Mouse (Mus musculus) liver, embryonic 13.5 days (tissue): ENCODE data around the gene Dhodh. TPM values are rescaled to one million over a fixed set of nuclear protein-coding genes. Genes with fewer than 3 reads are reported as not detected.

Source experiments
- ATAC-seq: fragments of 200-750 bp; cut with Nextera tagmentation; 2 replicates; pipeline ENCODE4 v1.8.0; 2017; ENCODE audit warnings: low read depth, mild to moderate bottlenecking, moderate number of reproducible peaks, moderate library complexity
- DNase-seq: peaks from one replicate; pipeline ENCODE4 v3.0.0; 2022
- H3K27ac ChIP-seq: fragments of 300-500 bp; sonication (generic); 2 replicates; pipeline ENCODE4 v1.5.1; 2015; ENCODE audit warnings: moderate library complexity, mild to moderate bottlenecking, inconsistent platforms
- H3K27me3 ChIP-seq: fragments of 300-500 bp; sonication (generic); 2 replicates; pipeline ENCODE4 v1.6.1; 2015; ENCODE audit warnings: mild to moderate bottlenecking, inconsistent platforms
- H3K36me3 ChIP-seq: fragments of 300-500 bp; sonication (generic); 2 replicates; pipeline ENCODE4 v1.6.1; 2015; ENCODE audit warnings: mild to moderate bottlenecking, inconsistent platforms
- H3K4me1 ChIP-seq: fragments of 300-500 bp; sonication (generic); replicated peaks from 2 replicates; pipeline ENCODE4 v1.6.1; 2015; ENCODE audit warnings: inconsistent platforms
- H3K4me2 ChIP-seq: fragments of 300-500 bp; sonication (generic); 2 replicates; pipeline ENCODE4 v1.6.1; 2015; ENCODE audit warnings: inconsistent platforms, mild to moderate bottlenecking, moderate library complexity
- H3K4me3 ChIP-seq: fragments of 300-500 bp; sonication (generic); replicated peaks from 2 replicates; pipeline ENCODE4 v1.5.1; 2015; ENCODE audit warnings: mild to moderate bottlenecking, inconsistent platforms
- H3K9ac ChIP-seq: fragments of 300-500 bp; sonication (generic); 2 replicates; pipeline ENCODE4 v1.6.1; 2015; ENCODE audit warnings: mild to moderate bottlenecking, inconsistent platforms
- H3K9me3 ChIP-seq: fragments of 300-500 bp; sonication (generic); replicated peaks from 2 replicates; pipeline ENCODE4 v1.6.1; 2016; ENCODE audit warnings: inconsistent platforms
- WGBS: fragments of 180-500 bp; shearing (Covaris S2); methylation state at CpG from one replicate; pipeline ENCODE4 v1.1.7; 2015; ENCODE audit not compliant: insufficient replicate concordance; 5-methylcytosine and 5-hydroxymethylcytosine counted together
- polyA plus RNA-seq: library from polyadenylated mRNA; unstranded; fragments of >200 nt; fragmentation: Nextera tagmentation; extraction: Ambion mirVana; gene quantifications from 2 replicates; pipeline ENCODE4 v1.2.1, GENCODE M21; 2015

Dhodh gene
- 25.9 and 26.5 TPM in 2 replicates for polyA plus RNA-seq

GRCm38 (mm10) chr8:109608271-109609152, at the start of gene Dhodh:
Gene Dhodh (minus strand): TSS chr8:109608673.
- under 1% methylated on average over 42 of the region's 42 CpGs for WGBS
- DNase-seq (peak; percentile 95), ATAC-seq (peak; percentile 99)
- H3K27me3 ChIP-seq, result no peaks in the 10 kb centered on the region
- H3K4me1 ChIP-seq, result peaks cover 30% of the 10 kb centered on the region
- peaks cover 22% of the 10 kb centered on the region for H3K36me3 ChIP-seq
- H3K4me2 ChIP-seq, result peak within 1 kb of the TSS; percentile 86
- H3K9ac ChIP-seq, result peak within 1 kb of the TSS; percentile 82
- H3K27ac ChIP-seq, result peak within 1 kb of the TSS; percentile 97
- H3K4me3 ChIP-seq, result peak within 1 kb of the TSS; percentile 70
- no peaks in the 10 kb centered on the region for H3K9me3 ChIP-seq

DNA sequence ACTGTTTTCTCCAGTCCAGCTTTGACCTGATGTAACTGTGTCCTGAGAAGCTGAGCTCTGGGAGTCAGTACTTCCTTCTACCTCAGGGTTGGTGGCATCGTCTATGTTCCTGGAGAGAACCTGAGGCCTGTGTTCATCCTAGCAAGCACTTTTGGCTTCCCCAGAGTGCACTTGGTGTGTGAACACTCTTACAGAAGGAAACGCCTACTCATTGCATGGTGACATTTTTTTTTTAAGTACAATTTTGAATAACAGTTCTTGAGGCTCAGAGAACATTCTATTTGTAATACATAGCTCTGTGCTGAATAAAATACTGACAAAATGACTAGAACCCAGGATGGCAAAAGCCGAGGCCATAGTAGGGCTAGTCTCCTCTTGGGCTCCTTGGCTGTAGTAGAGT, 48.4 kb upstream of the Dhodh start:
- no peaks in the 10 kb centered on the region for H3K27me3 ChIP-seq
- WGBS, result 71% methylated on average over 3 of the region's 3 CpGs
- no peak overlapping the region for H3K4me2 ChIP-seq
- no peak for DNase-seq
- no peak overlapping the region for H3K27ac ChIP-seq
- ATAC-seq, result no peak
- no peak overlapping the region for H3K4me3 ChIP-seq
- H3K9me3 ChIP-seq, result no peaks in the 10 kb centered on the region
- no peaks in the 10 kb centered on the region for H3K4me1 ChIP-seq
- H3K9ac ChIP-seq, result no peak overlapping the region
- no peaks in the 10 kb centered on the region for H3K36me3 ChIP-seq

DNA sequence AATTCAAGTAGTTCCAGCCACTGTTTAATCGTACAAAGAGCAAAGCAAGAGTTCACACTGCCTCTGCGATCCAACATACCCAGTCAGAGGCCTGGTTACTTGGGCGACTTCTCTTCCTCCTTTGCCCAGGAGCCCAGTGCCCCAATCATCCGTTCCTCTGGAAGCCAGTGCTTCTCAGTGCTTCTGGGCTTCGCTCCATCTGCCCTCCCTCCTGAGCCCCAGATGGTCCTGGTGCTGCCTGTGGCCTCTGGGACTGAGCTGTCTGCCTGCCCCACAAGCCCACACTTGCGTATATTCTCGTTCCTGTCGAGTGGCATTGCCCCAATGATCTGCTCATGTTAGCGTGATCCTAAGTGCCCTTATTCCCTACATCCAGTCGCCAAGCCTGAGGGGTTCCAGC, 42.3 kb upstream of the Dhodh start:
- DNase-seq (no peak), ATAC-seq (no peak)

DNA sequence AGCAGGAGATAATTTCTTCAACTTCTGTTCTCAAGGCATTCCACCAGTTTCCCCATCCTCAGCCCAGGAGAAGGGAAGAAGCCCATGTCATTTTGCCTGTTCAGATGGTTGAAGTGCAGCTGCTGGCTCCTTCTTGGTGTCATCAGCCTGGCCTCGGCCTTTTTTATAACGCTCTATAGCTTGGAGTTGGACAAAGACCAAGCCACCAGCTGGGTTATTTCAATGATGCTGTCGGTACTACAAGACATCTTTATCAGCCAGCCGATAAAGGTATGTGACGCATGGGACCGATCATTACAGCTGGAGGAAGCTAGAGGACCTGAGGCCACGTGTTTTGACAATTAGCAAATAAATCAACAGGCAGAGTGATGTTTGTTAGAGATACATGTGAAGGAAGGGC, 40.0 kb upstream of the Dhodh start:
- no peak overlapping the region for H3K4me2 ChIP-seq
- 67% methylated on average over 7 of the region's 7 CpGs for WGBS
- no peak overlapping the region for H3K4me3 ChIP-seq
- no peak overlapping the region for H3K27ac ChIP-seq
- no peak overlapping the region for H3K9ac ChIP-seq
- H3K36me3 ChIP-seq, result no peaks in the 10 kb centered on the region
- no peaks in the 10 kb centered on the region for H3K4me1 ChIP-seq
- DNase-seq, result no peak
- ATAC-seq, result no peak
- H3K27me3 ChIP-seq, result no peaks in the 10 kb centered on the region
- H3K9me3 ChIP-seq, result no peaks in the 10 kb centered on the region

More for the DNA sequence above, 42.3 kb upstream of the Dhodh start:
- H3K9me3 ChIP-seq, result no peaks in the 10 kb centered on the region
- no peak overlapping the region for H3K27ac ChIP-seq
- WGBS, result 71% methylated on average over 10 of the region's 10 CpGs
- no peaks in the 10 kb centered on the region for H3K27me3 ChIP-seq
- H3K4me2 ChIP-seq, result no peak overlapping the region
- H3K4me1 ChIP-seq, result no peaks in the 10 kb centered on the region
- no peak overlapping the region for H3K9ac ChIP-seq
- H3K36me3 ChIP-seq, result no peaks in the 10 kb centered on the region
- H3K4me3 ChIP-seq, result no peak overlapping the region

DNA sequence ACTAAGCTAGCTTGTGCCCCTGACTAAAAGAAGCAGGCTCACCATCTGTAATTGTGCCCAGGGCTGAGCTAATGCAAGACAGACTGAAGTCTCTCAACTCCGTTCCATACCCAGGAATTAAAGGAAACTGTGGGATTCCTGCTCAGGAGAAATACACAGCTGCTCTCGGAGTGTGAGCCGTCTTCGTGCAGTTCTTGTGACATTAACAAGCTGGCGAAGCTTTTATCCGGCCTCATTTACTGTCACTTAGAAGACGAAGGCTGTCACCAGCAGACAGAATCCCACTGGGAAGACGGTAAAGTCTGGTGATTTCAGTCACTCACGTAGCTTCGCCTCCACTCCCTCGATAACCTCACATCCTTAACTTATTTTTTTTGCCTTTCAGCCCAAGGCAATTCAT, 38.9 kb upstream of the Dhodh start:
- H3K36me3 ChIP-seq, result no peaks in the 10 kb centered on the region
- H3K4me1 ChIP-seq, result no peaks in the 10 kb centered on the region
- H3K27me3 ChIP-seq, result no peaks in the 10 kb centered on the region
- H3K9me3 ChIP-seq, result no peaks in the 10 kb centered on the region
- DNase-seq (no peak), ATAC-seq (no peak)
- H3K4me3 ChIP-seq, result no peak overlapping the region
- H3K4me2 ChIP-seq, result no peak overlapping the region
- 78% methylated on average over 11 of the region's 11 CpGs for WGBS
- H3K27ac ChIP-seq, result no peak overlapping the region
- H3K9ac ChIP-seq, result no peak overlapping the region

GRCm38 (mm10) chr8:109641236-109641635, 32.8 kb upstream of the Dhodh start:
- no peaks in the 10 kb centered on the region for H3K9me3 ChIP-seq
- no peaks in the 10 kb centered on the region for H3K27me3 ChIP-seq
- WGBS, result 63% methylated on average over 5 of the region's 5 CpGs
- no peaks in the 10 kb centered on the region for H3K4me1 ChIP-seq
- no peaks in the 10 kb centered on the region for H3K36me3 ChIP-seq
- no peak overlapping the region for H3K9ac ChIP-seq
- no peak overlapping the region for H3K4me2 ChIP-seq
- H3K27ac ChIP-seq, result no peak overlapping the region
- DNase-seq (no peak), ATAC-seq (no peak)
- no peak overlapping the region for H3K4me3 ChIP-seq

DNA sequence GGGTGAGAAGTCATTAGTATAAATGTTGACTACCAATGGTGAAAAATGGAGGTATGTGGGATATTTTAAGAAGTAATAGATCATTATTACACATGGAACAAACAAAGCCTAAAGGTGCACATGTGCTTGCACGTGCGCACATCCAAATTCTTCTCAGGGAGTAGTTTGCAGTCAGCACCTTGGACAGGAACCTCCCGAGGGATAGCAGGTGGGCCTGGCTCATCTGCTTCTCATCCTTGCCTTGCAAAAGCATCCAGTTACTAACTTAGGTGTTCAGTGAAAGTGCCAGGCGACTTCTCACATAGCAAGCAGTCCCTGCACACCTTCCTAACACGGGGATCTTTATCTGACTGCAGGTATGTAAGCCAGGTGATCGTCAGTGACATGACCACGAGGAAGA, 31.9 kb upstream of the Dhodh start:
- DNase-seq (no peak), ATAC-seq (no peak)
- WGBS, result 52% methylated on average over 7 of the region's 7 CpGs
- Histone ChIP-seq H3K9ac (no peak overlapping the region), H3K4me1 (no peaks in the 10 kb centered on the region), H3K4me2 (no peak overlapping the region), H3K4me3 (no peak overlapping the region), H3K36me3 (no peaks in the 10 kb centered on the region), H3K9me3 (no peaks in the 10 kb centered on the region), H3K27ac (no peak overlapping the region), H3K27me3 (no peaks in the 10 kb centered on the region)

- H3K27me3 ChIP-seq, result no peaks in the 10 kb centered on the region
- H3K36me3 ChIP-seq, result no peaks in the 10 kb centered on the region
- no peak overlapping the region for H3K4me2 ChIP-seq
- ATAC-seq (no peak), DNase-seq (no peak)
- H3K9ac ChIP-seq, result no peak overlapping the region
- H3K4me3 ChIP-seq, result no peak overlapping the region
- WGBS, result 79% methylated on average over 5 of the region's 5 CpGs
- H3K27ac ChIP-seq, result no peak overlapping the region
- H3K4me1 ChIP-seq, result no peaks in the 10 kb centered on the region
- H3K9me3 ChIP-seq, result no peaks in the 10 kb centered on the region
These were observed 30.4 kb upstream of the Dhodh start for GRCm38 (mm10) chr8:109638851-109639250.

GRCm38 (mm10) chr8:109635146-109635545, 26.7 kb upstream of the Dhodh start:
- Histone ChIP-seq H3K4me1 (no peaks in the 10 kb centered on the region), H3K4me2 (no peak overlapping the region), H3K36me3 (no peaks in the 10 kb centered on the region), H3K27ac (no peak overlapping the region), H3K27me3 (no peaks in the 10 kb centered on the region), H3K9ac (no peak overlapping the region), H3K4me3 (no peak overlapping the region), H3K9me3 (no peaks in the 10 kb centered on the region)
- no peak for ATAC-seq
- no peak for DNase-seq
- WGBS, result 78% methylated on average over 8 of the region's 8 CpGs

- H3K4me2 ChIP-seq, result no peak overlapping the region
- no peaks in the 10 kb centered on the region for H3K9me3 ChIP-seq
- 67% methylated on average over 5 of the region's 5 CpGs for WGBS
These were observed 24.0 kb upstream of the Dhodh start for GRCm38 (mm10) chr8:109632498-109632897.

GRCm38 (mm10) chr8:109628638-109629037, 20.2 kb upstream of the Dhodh start:
- no peak for DNase-seq
- Histone ChIP-seq H3K4me2 (no peak overlapping the region), H3K9ac (no peak overlapping the region), H3K4me3 (no peak overlapping the region), H3K9me3 (no peaks in the 10 kb centered on the region), H3K27ac (no peak overlapping the region), H3K36me3 (no peaks in the 10 kb centered on the region), H3K27me3 (no peaks in the 10 kb centered on the region), H3K4me1 (no peaks in the 10 kb centered on the region)
- ATAC-seq, result no peak
- WGBS, result 69% methylated on average over 6 of the region's 6 CpGs

More at GRCm38 (mm10) chr8:109632498-109632897, 24.0 kb upstream of the Dhodh start:
- Histone ChIP-seq H3K4me3 (no peak overlapping the region), H3K27ac (no peak overlapping the region), H3K4me1 (no peaks in the 10 kb centered on the region), H3K36me3 (no peaks in the 10 kb centered on the region), H3K9ac (no peak overlapping the region), H3K27me3 (no peaks in the 10 kb centered on the region)
- no peak for DNase-seq
- no peak for ATAC-seq

DNA sequence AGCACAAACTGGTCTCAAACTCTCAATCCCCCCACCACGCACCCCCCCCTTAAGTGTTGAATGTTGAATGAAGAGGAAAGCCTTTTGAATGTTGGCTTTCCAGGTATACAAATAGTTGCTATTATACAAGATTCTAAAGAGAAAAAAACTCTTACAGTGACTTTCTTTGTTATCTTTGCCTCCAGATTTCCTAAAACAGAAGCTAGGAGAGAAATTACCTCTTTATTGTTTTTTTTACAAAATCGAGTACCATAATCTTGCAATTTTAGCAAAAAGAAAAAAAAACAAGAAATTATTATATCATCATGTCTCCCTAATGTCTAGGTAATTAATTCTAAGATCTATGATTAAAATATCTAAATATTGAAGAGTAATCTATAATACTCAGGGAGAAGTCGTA, 7.1 kb upstream of the Dhodh start:
- Histone ChIP-seq H3K27me3 (no peaks in the 10 kb centered on the region), H3K9ac (no peak overlapping the region), H3K27ac (no peak overlapping the region), H3K4me2 (no peak overlapping the region), H3K4me1 (peaks cover 18% of the 10 kb centered on the region), H3K4me3 (no peak overlapping the region), H3K9me3 (0 out of 2 replicates have a peak, but pooled peaks cover 4% of the 10 kb centered on the region), H3K36me3 (no peaks in the 10 kb centered on the region)
- ATAC-seq (no peak), DNase-seq (no peak)
- WGBS, result 66% methylated on average over 3 of the region's 3 CpGs
